Mouse (Mus musculus): ENCODE measurements around the gene Map7d1.

DNA sequence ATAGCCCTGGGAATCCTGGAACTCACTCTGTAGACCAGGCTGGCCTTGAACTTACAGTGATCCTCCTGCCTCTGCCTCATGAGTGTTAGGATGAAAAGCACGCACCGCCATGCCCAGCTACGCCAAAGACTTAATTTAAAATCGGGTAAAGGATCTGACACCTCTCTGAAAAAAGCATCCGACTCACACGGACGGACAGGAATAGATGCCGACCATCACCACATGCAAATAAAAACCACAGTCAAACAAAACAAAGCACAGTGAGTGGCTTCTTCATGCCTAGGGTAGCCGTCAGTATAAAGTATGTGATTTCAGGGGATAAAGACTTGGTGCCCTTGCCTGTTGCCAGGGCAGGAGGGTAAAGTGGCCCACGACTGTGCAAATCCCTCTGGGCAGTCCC is 36.1 kb downstream of the Map7d1 start:
- TF ChIP-seq CTCF (IDR thresholded peaks at IDR 0.05; ENCODE audit: control insufficient read depth, insufficient read depth, low read length) (no peak), POLR2A (IDR thresholded peaks at IDR 0.05; ENCODE audit: borderline replicate concordance, control insufficient read depth, low read depth, low read length) (no peak)
